Mouse (Mus musculus): ENCODE measurements around the gene Kpna7.

DNA sequence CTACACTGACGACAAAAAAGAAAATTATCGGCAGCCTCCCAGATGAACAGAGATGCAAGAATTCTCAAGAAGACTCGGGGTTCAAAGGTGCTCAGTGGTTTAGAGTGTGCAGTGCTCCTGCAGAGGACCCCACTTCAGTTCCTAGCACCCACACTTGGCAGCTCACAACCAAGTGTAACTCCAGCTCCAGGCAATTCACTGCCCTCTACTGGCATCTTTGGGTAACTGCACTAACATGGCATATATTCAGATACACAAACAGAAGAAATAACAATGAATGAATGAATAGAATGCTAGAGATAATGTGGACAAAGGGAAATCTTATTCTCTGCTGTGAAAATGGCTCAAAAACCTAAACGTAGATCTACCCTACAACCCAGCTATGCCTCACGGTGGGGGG, 99.0 kb downstream of the Kpna7 start:
- TF ChIP-seq CEBPB (IDR thresholded peaks at IDR 0.05; ENCODE audit: insufficient read depth, poor library complexity, severe bottlenecking) (no peak), SRF (IDR thresholded peaks at IDR 0.05; ENCODE audit: control insufficient read depth, insufficient read length, low read depth) (no peak), POLR2A (IDR thresholded peaks at IDR 0.05; ENCODE audit: insufficient read length, low read depth) (no peak), TCF12 (IDR thresholded peaks at IDR 0.05; ENCODE audit: insufficient read depth, poor library complexity, severe bottlenecking) (no peak), POLR2AphosphoS2 (IDR thresholded peaks at IDR 0.05; ENCODE audit: insufficient read length, low read depth) (no peak), E2F4 (IDR thresholded peaks at IDR 0.05; ENCODE audit: insufficient read depth) (no peak), MAX (IDR thresholded peaks at IDR 0.05; ENCODE audit: low read depth) (no peak), MYOG (IDR thresholded peaks at IDR 0.05; ENCODE audit: control insufficient read depth in 1 of 3, insufficient read depth in 1 of 3, insufficient read length in 2 of 3, low read depth in 2 of 3) (no peak), TCF3 (IDR thresholded peaks at IDR 0.05; ENCODE audit: insufficient read length, low read depth) (no peak), MYOD1 (IDR thresholded peaks at IDR 0.05; ENCODE audit: control insufficient read depth in 1 of 3, insufficient read length in 2 of 3, low read depth in 2 of 3) (no peak)
